In genomic region chr1:172759525-172759924, GRCm38 (mm10) we compare ENCODE assay signal across 22 mouse cellular contexts.
"Had no signal": no experiment of that assay in that cellular context is flagged by ENCODE, and none has a peak within 500 bp of the region (broad histone marks: within the 10 kb centered on the region; RNA-seq: fewer than 3 reads in every experiment).

No protein-coding gene starts in this region.

- H3K27me3 ChIP-seq: intestine, embryonic 15.5 days; kidney, embryonic 15.5 days; limb, embryonic 12.5 days; limb, embryonic 15.5 days; midbrain, embryonic 12.5 days; midbrain, embryonic 15.5 days; neural tube, embryonic 12.5 days; neural tube, embryonic 15.5 days had no signal

- H3K4me1 ChIP-seq: intestine, embryonic 15.5 days; kidney, embryonic 15.5 days; limb, embryonic 12.5 days; limb, embryonic 15.5 days; midbrain, embryonic 15.5 days; neural tube, embryonic 12.5 days; neural tube, embryonic 15.5 days had no signal

- H3K4me2 ChIP-seq: intestine, embryonic 15.5 days; kidney, embryonic 15.5 days; limb, embryonic 12.5 days; limb, embryonic 15.5 days; liver, embryonic 11.5 days; lung, embryonic 14.5 days; midbrain, embryonic 12.5 days; midbrain, embryonic 15.5 days; neural tube, embryonic 12.5 days; neural tube, embryonic 15.5 days had no signal

- H3K4me3 ChIP-seq: intestine, embryonic 15.5 days; kidney, embryonic 15.5 days; limb, embryonic 12.5 days; limb, embryonic 15.5 days; midbrain, embryonic 12.5 days; midbrain, embryonic 15.5 days; neural tube, embryonic 12.5 days; neural tube, embryonic 15.5 days had no signal

- DNase-seq: kidney, adult 11 months; kidney, adult 8-10 months; kidney, postnatal 10 days; kidney, postnatal 36 days; liver, postnatal 0 days; lung, embryonic 14.5 days; spleen, adult 18-20 months; thymus, adult 2 months; thymus, postnatal 14 days; thymus, postnatal 4 days had no signal

- H3K9me3 ChIP-seq: intestine, embryonic 15.5 days; kidney, embryonic 15.5 days; limb, embryonic 12.5 days; limb, embryonic 15.5 days; midbrain, embryonic 12.5 days; midbrain, embryonic 15.5 days; neural tube, embryonic 12.5 days; neural tube, embryonic 15.5 days had no signal

- H3K27ac ChIP-seq: intestine, embryonic 15.5 days; kidney, embryonic 15.5 days; limb, embryonic 12.5 days; limb, embryonic 15.5 days; liver, embryonic 14.5 days; macrophage; midbrain, embryonic 12.5 days; midbrain, embryonic 15.5 days; neural tube, embryonic 12.5 days; neural tube, embryonic 15.5 days had no signal

- H3K9ac ChIP-seq: intestine, embryonic 15.5 days; kidney, embryonic 15.5 days; limb, embryonic 12.5 days; limb, embryonic 15.5 days; liver, embryonic 14.5 days; liver, postnatal 0 days; lung, embryonic 14.5 days; midbrain, embryonic 12.5 days; midbrain, embryonic 15.5 days; neural tube, embryonic 12.5 days; neural tube, embryonic 15.5 days had no signal

- ATAC-seq: intestine, embryonic 15.5 days; liver, postnatal 0 days; lung, postnatal 0 days; midbrain, embryonic 15.5 days had no signal

- H3K36me3 ChIP-seq: intestine, embryonic 15.5 days; kidney, embryonic 15.5 days; limb, embryonic 12.5 days; limb, embryonic 15.5 days; midbrain, embryonic 12.5 days; midbrain, embryonic 15.5 days; neural tube, embryonic 12.5 days; neural tube, embryonic 15.5 days had no signal
